Mouse (Mus musculus) midbrain, embryonic 15.5 days (tissue): ENCODE measurements around the gene Foxo4. TPM values are rescaled to one million over a fixed set of nuclear protein-coding genes. Genes with fewer than 3 reads are reported as not detected.
A peak's percentile ranks its signal among the peaks of the same experiment; 100 is the strongest.

ENCODE experiments used
- ATAC-seq: fragments of 200-750 bp; cut with Nextera tagmentation; replicated peaks from 2 replicates; pipeline ENCODE4 v1.8.0; 2017; ENCODE audit warnings: moderate TSS enrichment
- H3K27ac ChIP-seq: fragments of 300-500 bp; sonication (generic); 2 replicates; pipeline ENCODE4 v1.5.1; 2015; ENCODE audit warnings: mild to moderate bottlenecking, inconsistent platforms
- H3K27me3 ChIP-seq: fragments of 300-500 bp; sonication (generic); replicated peaks from 2 replicates; pipeline ENCODE4 v1.6.1; 2015; ENCODE audit warnings: inconsistent platforms
- H3K36me3 ChIP-seq: fragments of 300-500 bp; sonication (generic); replicated peaks from 2 replicates; pipeline ENCODE4 v1.6.1; 2015; ENCODE audit warnings: inconsistent platforms
- H3K4me1 ChIP-seq: fragments of 300-500 bp; sonication (generic); 2 replicates; pipeline ENCODE4 v1.6.1; 2015; ENCODE audit warnings: inconsistent platforms
- H3K4me2 ChIP-seq: fragments of 300-500 bp; sonication (generic); 2 replicates; pipeline ENCODE4 v1.6.1; 2015; ENCODE audit warnings: inconsistent platforms, mild to moderate bottlenecking, moderate library complexity
- H3K4me3 ChIP-seq: fragments of 300-500 bp; sonication (generic); 2 replicates; pipeline ENCODE4 v1.5.1; 2015; ENCODE audit warnings: mild to moderate bottlenecking, inconsistent platforms
- H3K9ac ChIP-seq: fragments of 300-500 bp; sonication (generic); 2 replicates; pipeline ENCODE4 v1.6.1; 2015; ENCODE audit warnings: mild to moderate bottlenecking, inconsistent platforms
- H3K9me3 ChIP-seq: fragments of 300-500 bp; sonication (generic); 2 replicates; pipeline ENCODE4 v1.6.1; 2016; ENCODE audit warnings: inconsistent platforms
- WGBS: fragments of 180-500 bp; shearing (Covaris S2); methylation state at CpG from one replicate; pipeline ENCODE4 v1.1.7; 2015; ENCODE audit warnings: mixed read lengths; 5-methylcytosine and 5-hydroxymethylcytosine counted together
- polyA plus RNA-seq: library from polyadenylated mRNA; unstranded; fragments of >200 nt; fragmentation: Nextera tagmentation; extraction: Ambion mirVana; gene quantifications from 2 replicates; pipeline ENCODE4 v1.2.1, GENCODE M21; 2015

The Foxo4 gene
- 0.97 TPM in 2 replicates for polyA plus RNA-seq

- H3K4me3 ChIP-seq = peak within 1 kb of the TSS; percentile 53
- peaks cover 9% of the 10 kb centered on the region; the same call in 1 of the 2 replicates for H3K4me1 ChIP-seq
- H3K36me3 ChIP-seq = no peaks in the 10 kb centered on the region
- peak within 1 kb of the TSS; percentile 35 for H3K9ac ChIP-seq
- no peaks in the 10 kb centered on the region for H3K27me3 ChIP-seq
- ATAC-seq = peak; percentile 95
- H3K27ac ChIP-seq = no peak within 1 kb of the TSS
- H3K9me3 ChIP-seq = no peaks in the 10 kb centered on the region
- peak within 1 kb of the TSS; percentile 78 for H3K4me2 ChIP-seq
- 19% methylated on average over 47 of the region's 47 CpGs for WGBS
These were observed at the start of gene Foxo4 for GRCm38 (mm10) chrX:101253952-101254729. Gene Foxo4, plus strand, starts transcription at chrX:101254528.

GRCm38 (mm10) chrX:101221834-101222795 is 32.2 kb upstream of the Foxo4 start, which contains the start of gene Snx12:
Gene Snx12, minus strand, starts transcription at chrX:101222563.
- no peaks in the 10 kb centered on the region for H3K36me3 ChIP-seq
- H3K27me3 ChIP-seq = no peaks in the 10 kb centered on the region; the same call in 1 of the 2 replicates
- H3K27ac ChIP-seq = peak within 1 kb of the TSS; percentile 85

GRCm38 (mm10) chrX:101222796-101223162 is 31.5 kb upstream of the Foxo4 start:
- H3K9ac ChIP-seq = no peak overlapping the region
- no peaks in the 10 kb centered on the region for H3K9me3 ChIP-seq
- 26% methylated on average over 7 of the region's 7 CpGs for WGBS

More at GRCm38 (mm10) chrX:101221834-101222795, 32.2 kb upstream of the Foxo4 start, which contains the start of gene Snx12:
- ATAC-seq = peak; percentile 99
- WGBS = 18% methylated on average over 55 of the region's 55 CpGs
- Histone ChIP-seq H3K9ac (peak within 1 kb of the TSS; percentile 53), H3K9me3 (no peaks in the 10 kb centered on the region), H3K4me3 (peak within 1 kb of the TSS; percentile 58), H3K4me1 (peaks cover 9% of the 10 kb centered on the region), H3K4me2 (peak within 1 kb of the TSS; percentile 55)

GRCm38 (mm10) chrX:101245011-101245410 is 9.3 kb upstream of the Foxo4 start:
- no peaks in the 10 kb centered on the region for H3K9me3 ChIP-seq
- H3K4me2 ChIP-seq = no peak overlapping the region
- no peak for ATAC-seq
- H3K4me1 ChIP-seq = no peaks in the 10 kb centered on the region
- H3K9ac ChIP-seq = no peak overlapping the region
- WGBS = 8% methylated on average over 1 of the region's 1 CpGs
- H3K4me3 ChIP-seq = no peak overlapping the region
- no peaks in the 10 kb centered on the region for H3K27me3 ChIP-seq
- no peak overlapping the region for H3K27ac ChIP-seq
- H3K36me3 ChIP-seq = no peaks in the 10 kb centered on the region

More at GRCm38 (mm10) chrX:101222796-101223162, 31.5 kb upstream of the Foxo4 start:
- H3K36me3 ChIP-seq = no peaks in the 10 kb centered on the region
- H3K27ac ChIP-seq = peak overlapping the region; percentile 76
- H3K4me3 ChIP-seq = peak overlapping the region; percentile 58
- no peaks in the 10 kb centered on the region; the same call in 1 of the 2 replicates for H3K27me3 ChIP-seq
- H3K4me2 ChIP-seq = peak overlapping the region; percentile 50
- no peak for ATAC-seq
- peaks cover 9% of the 10 kb centered on the region for H3K4me1 ChIP-seq

- Histone ChIP-seq H3K4me1 (peaks cover 9% of the 10 kb centered on the region; the same call in 1 of the 2 replicates), H3K9me3 (no peaks in the 10 kb centered on the region), H3K9ac (peak overlapping the region; percentile 31), H3K36me3 (no peaks in the 10 kb centered on the region), H3K4me2 (peak overlapping the region; percentile 78), H3K27ac (no peak overlapping the region), H3K4me3 (peak overlapping the region; percentile 53), H3K27me3 (no peaks in the 10 kb centered on the region)
- peak; percentile 43 for ATAC-seq
- WGBS = 23% methylated on average over 26 of the region's 26 CpGs
These were observed 412 bp downstream of the Foxo4 start for GRCm38 (mm10) chrX:101254740-101255139.

- Histone ChIP-seq H3K36me3 (no peaks in the 10 kb centered on the region), H3K4me3 (no peak overlapping the region), H3K9me3 (no peaks in the 10 kb centered on the region), H3K9ac (no peak overlapping the region), H3K27ac (no peak overlapping the region), H3K4me1 (peaks cover 12% of the 10 kb centered on the region; the same call in 1 of the 2 replicates), H3K27me3 (no peaks in the 10 kb centered on the region), H3K4me2 (no peak overlapping the region)
- WGBS = 89% methylated on average over 13 of the region's 13 CpGs
- no peak for ATAC-seq
These were observed 2.3 kb downstream of the Foxo4 start for GRCm38 (mm10) chrX:101256603-101257002.

GRCm38 (mm10) chrX:101260441-101261325 is 6.4 kb downstream of the Foxo4 start:
- no peak overlapping the region for H3K4me3 ChIP-seq
- H3K9ac ChIP-seq = no peak overlapping the region
- H3K9me3 ChIP-seq = no peaks in the 10 kb centered on the region
- H3K4me1 ChIP-seq = 0 out of 2 replicates have a peak, but pooled peaks cover 4% of the 10 kb centered on the region
- WGBS = 29% methylated on average over 13 of the region's 13 CpGs
- H3K36me3 ChIP-seq = no peaks in the 10 kb centered on the region
- H3K4me2 ChIP-seq = no peak overlapping the region
- ATAC-seq = peak; percentile 39; the same call in 1 of the 2 replicates
- no peaks in the 10 kb centered on the region for H3K27me3 ChIP-seq
- H3K27ac ChIP-seq = peak overlapping the region; percentile 12; the same call in 1 of the 2 replicates

GRCm38 (mm10) chrX:101263892-101264291 is 9.6 kb downstream of the Foxo4 start, which contains the start of gene Gm614:
Gene Gm614, minus strand, starts transcription at chrX:101263992.
- no peak within 1 kb of the TSS for H3K27ac ChIP-seq
- no peaks in the 10 kb centered on the region for H3K27me3 ChIP-seq
- 0 out of 2 replicates have a peak, but pooled peaks cover 3% of the 10 kb centered on the region for H3K4me1 ChIP-seq
- H3K4me2 ChIP-seq = no peak within 1 kb of the TSS
- ATAC-seq = no peak
- no peaks in the 10 kb centered on the region for H3K36me3 ChIP-seq
- no peaks in the 10 kb centered on the region for H3K9me3 ChIP-seq
- WGBS = 90% methylated on average over 1 of the region's 1 CpGs
- H3K9ac ChIP-seq = no peak within 1 kb of the TSS
- no peak within 1 kb of the TSS for H3K4me3 ChIP-seq

- H3K4me1 ChIP-seq = no peaks in the 10 kb centered on the region
- no peak overlapping the region for H3K27ac ChIP-seq
- no peaks in the 10 kb centered on the region for H3K36me3 ChIP-seq
- H3K9ac ChIP-seq = no peak overlapping the region
- no peak for ATAC-seq
- no peak overlapping the region for H3K4me2 ChIP-seq
- H3K27me3 ChIP-seq = no peaks in the 10 kb centered on the region
- no peak overlapping the region for H3K4me3 ChIP-seq
- 97% methylated on average over 6 of the region's 6 CpGs for WGBS
- H3K9me3 ChIP-seq = no peaks in the 10 kb centered on the region
These were observed 12.3 kb downstream of the Foxo4 start for GRCm38 (mm10) chrX:101266631-101267030.

- no peaks in the 10 kb centered on the region; the same call in 1 of the 2 replicates for H3K27me3 ChIP-seq
- H3K9ac ChIP-seq = no peak within 1 kb of the TSS
- H3K36me3 ChIP-seq = no peaks in the 10 kb centered on the region
- no peak within 1 kb of the TSS for H3K4me2 ChIP-seq
- ATAC-seq = no peak
- no peak within 1 kb of the TSS for H3K27ac ChIP-seq
- no peaks in the 10 kb centered on the region for H3K4me1 ChIP-seq
- 79% methylated on average over 4 of the region's 5 CpGs for WGBS
- no peaks in the 10 kb centered on the region for H3K9me3 ChIP-seq
- no peak within 1 kb of the TSS for H3K4me3 ChIP-seq
These were observed 13.9 kb downstream of the Foxo4 start, which contains the start of gene Il2rg for GRCm38 (mm10) chrX:101268025-101268754. Gene Il2rg, minus strand, starts transcription at chrX:101268255.
